Mouse (Mus musculus) R1 (cell line): Measurements from ENCODE around the gene Dlgap4.
"Not testable (repeated sequence)": the region's sequence is repeated elsewhere in the genome, so short reads cannot be mapped to it uniquely, and the experiment has no call there.

Experiments used
- DNase-seq: peaks from one replicate; pipeline ENCODE4 v3.0.0-alpha.2; 2018; ENCODE audit warnings: low read depth, low spot score

Dlgap4 gene

DNA sequence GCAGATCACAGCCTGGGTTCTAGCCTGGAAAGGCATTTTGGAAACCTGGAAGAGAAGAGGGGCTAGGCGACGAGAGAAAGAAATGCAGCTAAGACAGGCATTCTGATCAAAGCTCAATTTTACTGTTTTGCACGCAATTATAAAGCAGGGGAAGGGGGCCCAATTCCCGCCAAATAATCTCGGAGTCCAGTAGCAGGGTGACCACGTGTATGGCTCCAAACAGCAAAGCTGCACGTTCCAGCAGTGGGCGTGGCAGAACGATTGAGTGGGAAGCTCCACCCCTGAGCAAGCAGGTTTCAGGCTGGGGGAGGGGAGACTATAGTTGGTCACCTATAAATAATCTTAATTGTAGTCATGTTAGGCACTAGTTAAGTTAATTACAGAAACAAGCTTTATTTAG lies 188.6 kb downstream of the Dlgap4 start:
- DNase-seq: not testable (repeated sequence)

DNA sequence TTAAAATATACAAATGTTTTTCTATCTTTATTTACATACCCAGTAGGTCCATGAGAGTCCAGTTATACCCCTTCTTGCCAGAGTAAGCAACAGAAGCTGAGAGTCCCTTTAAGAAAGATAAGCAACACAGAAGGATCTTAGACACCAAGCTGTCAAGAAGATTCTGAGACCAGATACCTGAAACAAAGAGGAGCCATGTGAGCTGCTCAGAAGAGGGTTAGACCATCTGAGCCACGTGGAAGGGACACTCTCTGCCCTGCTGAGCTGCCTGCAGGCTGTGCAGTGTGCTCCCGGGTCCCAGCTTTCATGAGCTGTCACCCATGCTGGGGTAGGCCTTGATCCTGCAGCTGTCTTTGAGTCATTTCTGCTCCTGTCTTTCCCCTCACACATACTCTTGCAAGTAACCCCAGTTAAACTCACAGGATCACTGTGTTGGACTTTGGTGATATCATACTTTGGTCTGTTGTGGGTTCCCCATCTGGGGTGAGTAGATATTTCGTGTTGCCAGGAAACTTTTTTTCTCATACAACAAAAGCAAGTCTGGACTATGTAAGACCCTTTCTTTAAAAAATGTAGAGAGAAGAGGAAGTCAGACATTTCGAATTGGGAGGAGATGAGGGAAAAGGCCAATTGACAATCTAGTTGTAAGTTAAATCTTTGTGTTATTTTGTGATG lies 190.3 kb downstream of the Dlgap4 start:
- no peak for DNase-seq

DNA sequence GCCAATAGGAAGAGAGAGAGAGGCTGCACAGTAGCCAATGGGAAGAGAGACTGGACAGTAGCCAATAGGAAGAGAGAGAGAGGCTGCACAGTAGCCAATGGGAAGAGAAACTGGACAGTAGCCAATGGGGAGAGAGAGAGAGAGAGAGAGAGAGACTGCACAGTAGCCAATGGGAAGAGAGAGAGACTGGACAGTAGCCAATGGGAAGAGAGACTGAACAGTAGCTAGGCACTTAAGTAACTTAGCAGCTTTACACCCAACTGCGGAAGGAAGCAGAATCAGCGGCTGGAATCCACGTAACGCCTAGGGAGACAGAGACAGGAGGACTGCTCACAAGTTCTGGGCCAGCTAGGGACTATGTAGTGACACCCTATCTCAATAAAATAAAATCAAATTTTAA lies 191.1 kb downstream of the Dlgap4 start:
- peak; percentile 87 for DNase-seq

- DNase-seq: no peak
Observed at GRCm38 (mm10) chr2:156806886-156807285, 193.4 kb downstream of the Dlgap4 start.

DNA sequence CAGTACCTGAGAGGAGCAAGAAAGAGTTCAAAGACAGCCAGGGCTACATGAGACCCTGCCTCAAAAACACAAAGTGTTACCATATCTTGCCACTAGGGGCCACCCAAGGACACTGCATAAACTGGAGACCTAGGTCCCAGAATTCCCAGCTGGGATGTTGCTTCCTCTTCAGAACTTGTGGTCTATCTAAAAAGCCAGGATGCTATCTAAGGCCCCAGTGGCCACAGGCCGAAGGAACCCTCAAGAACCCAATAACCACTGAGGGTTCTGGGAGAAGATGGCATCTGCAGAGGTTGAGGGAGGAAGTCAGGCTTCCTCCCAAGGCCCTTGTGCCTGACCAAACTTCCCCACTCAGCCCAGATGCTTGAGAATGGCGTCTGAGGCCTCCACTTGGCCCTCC lies 196.1 kb downstream of the Dlgap4 start:
- DNase-seq: peak; percentile 89

DNA sequence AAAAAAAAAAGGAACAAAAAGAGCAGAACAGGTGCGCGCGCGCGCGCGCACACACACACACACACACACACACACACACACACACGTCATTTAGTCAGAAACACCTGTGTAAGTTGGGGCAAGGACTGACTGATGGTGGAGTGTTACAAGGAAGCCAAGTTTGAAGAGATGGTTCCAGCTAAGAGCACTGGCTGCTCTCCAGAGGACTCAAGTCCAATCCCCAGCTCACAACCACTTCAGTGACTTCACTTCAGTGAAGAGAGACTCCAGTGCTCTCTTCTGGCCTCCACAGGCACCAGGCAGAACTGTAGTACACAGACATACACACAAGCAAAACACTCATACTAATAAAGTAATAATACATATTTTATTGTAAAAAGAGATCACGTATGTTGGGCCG lies 197.2 kb downstream of the Dlgap4 start:
- DNase-seq: peak; percentile 26

- DNase-seq: no peak
Observed at GRCm38 (mm10) chr2:156811556-156811955, 198.1 kb downstream of the Dlgap4 start.
